In genomic region chr11:98318421-98319116, GRCm38 (mm10) we compare ENCODE assay signal across 18 mouse cellular contexts. TPM values are rescaled to one million over a fixed set of nuclear protein-coding genes. Genes with fewer than 3 reads are reported as not detected.
DNase-seq lines count a peak whose midpoint lies in the region; ATAC-seq and TF ChIP-seq lines count a peak whose summit lies in the region.
"Had no signal": no experiment of that assay in that cellular context is flagged by ENCODE, and none has a peak within 500 bp of the region (broad histone marks: within the 10 kb centered on the region; RNA-seq: fewer than 3 reads in every experiment).

No protein-coding gene starts in this region.

- ATAC-seq in limb, embryonic 15.5 days (ENCODE audit: insufficient number of reproducible peaks, low FRiP score, low TSS enrichment, low read depth) = 0 out of 2 replicates have a peak, but pooled peaks have one; percentile 19
- no peak for ATAC-seq in forebrain, postnatal 0 days
- no peak for ATAC-seq in granulocyte monocyte progenitor cell, adult 5-6 weeks (replicated peaks; ENCODE audit: poor library complexity, severe bottlenecking)
- ATAC-seq: midbrain, embryonic 15.5 days; Patski had no signal

- peaks cover 99% of the 10 kb centered on the region for H3K27me3 ChIP-seq in limb, embryonic 15.5 days
- peaks cover 100% of the 10 kb centered on the region for H3K27me3 ChIP-seq in limb, embryonic 10.5 days (ENCODE audit: low read depth, poor library complexity, severe bottlenecking)
- peaks cover 100% of the 10 kb centered on the region for H3K27me3 ChIP-seq in embryonic facial prominence, embryonic 10.5 days (replicated peaks; ENCODE audit: low read depth, poor library complexity, severe bottlenecking)
- H3K27me3 ChIP-seq in forebrain, postnatal 0 days (ENCODE audit: insufficient read depth, low read length) = peaks cover 19% of the 10 kb centered on the region

- H3K36me3 ChIP-seq in limb, embryonic 15.5 days = no peaks in the 10 kb centered on the region
- H3K36me3 ChIP-seq in limb, embryonic 10.5 days = no peaks in the 10 kb centered on the region
- H3K36me3 ChIP-seq in embryonic facial prominence, embryonic 10.5 days (replicated peaks) = no peaks in the 10 kb centered on the region
- H3K36me3 ChIP-seq in forebrain, postnatal 0 days (ENCODE audit: insufficient read depth) = no peaks in the 10 kb centered on the region
- H3K36me3 ChIP-seq: heart, embryonic 13.5 days; liver, embryonic 15.5 days; midbrain, embryonic 15.5 days had no signal

- H3K4me1 ChIP-seq in limb, embryonic 15.5 days = peaks cover 25% of the 10 kb centered on the region
- peaks cover 4% of the 10 kb centered on the region; the same call in 1 of the 2 replicates for H3K4me1 ChIP-seq in limb, embryonic 10.5 days
- H3K4me1 ChIP-seq in embryonic facial prominence, embryonic 10.5 days = 0 out of 2 replicates have a peak, but pooled peaks cover 5% of the 10 kb centered on the region
- peaks cover 26% of the 10 kb centered on the region; the same call in 1 of the 2 replicates for H3K4me1 ChIP-seq in forebrain, postnatal 0 days (ENCODE audit: insufficient read depth)
- H3K4me1 ChIP-seq: heart, embryonic 13.5 days; liver, embryonic 15.5 days had no signal

- H3K27ac ChIP-seq in limb, embryonic 15.5 days = no peak overlapping the region
- no peak overlapping the region for H3K27ac ChIP-seq in limb, embryonic 10.5 days
- H3K27ac ChIP-seq in embryonic facial prominence, embryonic 10.5 days (replicated peaks) = no peak overlapping the region
- H3K27ac ChIP-seq in forebrain, postnatal 0 days (ENCODE audit: low read depth, low read length) = peak overlapping the region; percentile 84
- H3K27ac ChIP-seq: heart, embryonic 13.5 days; liver, embryonic 15.5 days; midbrain, embryonic 15.5 days had no signal

- no peaks in the 10 kb centered on the region for H3K9me3 ChIP-seq in limb, embryonic 15.5 days
- H3K9me3 ChIP-seq in limb, embryonic 10.5 days (replicated peaks) = no peaks in the 10 kb centered on the region
- H3K9me3 ChIP-seq in embryonic facial prominence, embryonic 10.5 days = no peaks in the 10 kb centered on the region
- H3K9me3 ChIP-seq in forebrain, postnatal 0 days (ENCODE audit: low read length) = no peaks in the 10 kb centered on the region
- H3K9me3 ChIP-seq: heart, embryonic 13.5 days; liver, embryonic 15.5 days; midbrain, embryonic 15.5 days had no signal

- WGBS in limb, embryonic 15.5 days = 1% methylated on average over 14 of the region's 14 CpGs
- WGBS in limb, embryonic 10.5 days = 1% methylated on average over 14 of the region's 14 CpGs
- WGBS in embryonic facial prominence, embryonic 10.5 days = 1% methylated on average over 14 of the region's 14 CpGs
- under 1% methylated on average over 14 of the region's 14 CpGs for WGBS in forebrain, postnatal 0 days

- DNase-seq in limb, embryonic 10.5 days (ENCODE audit: low spot score) = no peak
- DNase-seq in cerebellum, adult 8-10 months = peak; percentile 47
- DNase-seq in embryonic facial prominence, embryonic 10.5 days (ENCODE audit: low spot score) = peak; percentile 15
- peak; percentile 55 for DNase-seq in forebrain, postnatal 0 days
- DNase-seq in gastrocnemius, postnatal 4 days (ENCODE audit: low spot score in 2 of 2) = no peak
- DNase-seq: adrenal gland, adult 8-10 months; gastrocnemius, postnatal 10 days; lung, postnatal 36 days had no signal

- H3K4me2 ChIP-seq in limb, embryonic 15.5 days = 0 out of 2 replicates have a peak overlapping the region, but pooled peaks have one; percentile 4
- peak overlapping the region; percentile 49 for H3K4me2 ChIP-seq in forebrain, postnatal 0 days (ENCODE audit: low read depth)
- H3K4me2 ChIP-seq: heart, embryonic 13.5 days; liver, embryonic 15.5 days; midbrain, embryonic 15.5 days had no signal

- H3K9ac ChIP-seq in limb, embryonic 15.5 days = no peak overlapping the region
- H3K9ac ChIP-seq in forebrain, postnatal 0 days = peak overlapping the region; percentile 14; the same call in 1 of the 2 replicates
- H3K9ac ChIP-seq: heart, embryonic 13.5 days; liver, embryonic 15.5 days; midbrain, embryonic 15.5 days had no signal

- no peak overlapping the region for H3K4me3 ChIP-seq in limb, embryonic 15.5 days
- H3K4me3 ChIP-seq in limb, embryonic 10.5 days = no peak overlapping the region
- no peak overlapping the region for H3K4me3 ChIP-seq in embryonic facial prominence, embryonic 10.5 days
- H3K4me3 ChIP-seq in forebrain, postnatal 0 days (ENCODE audit: low read depth, low read length) = no peak overlapping the region
- H3K4me3 ChIP-seq: erythroblast, embryonic 14.5 days; heart, embryonic 13.5 days; liver, embryonic 15.5 days; midbrain, embryonic 15.5 days had no signal

- no peak for TF ChIP-seq CTCF in forebrain, postnatal 0 days (IDR thresholded peaks at IDR 0.05; ENCODE audit: low read depth)

RNA-seq across cellular contexts. Expression of gene Neurod2, which starts 10.9 kb away (rescaled TPM):
- not detected in 2 replicates for polyA plus RNA-seq in limb, embryonic 15.5 days (2015; fragmentation: Nextera tagmentation; extraction: Ambion mirVana)
- polyA plus RNA-seq in limb, embryonic 10.5 days (2016; fragmentation: Nextera tagmentation; extraction: Ambion mirVana) = not detected in 2 replicates
- 0.08 TPM in 1 of 2 replicates, not detected in the other for polyA plus RNA-seq in embryonic facial prominence, embryonic 10.5 days (2016; fragmentation: Nextera tagmentation; extraction: Ambion mirVana)
- total RNA-seq in forebrain, postnatal 0 days (2014; rRNA removed) = 133 and 140 TPM in 2 replicates
- 74.9 and 77.3 TPM in 2 replicates for polyA plus RNA-seq in forebrain, postnatal 0 days (2015; fragmentation: Nextera tagmentation; extraction: Ambion mirVana)
- total RNA-seq in gastrocnemius, postnatal 4 days (2021) = not detected
- not detected in 2 replicates for total RNA-seq in granulocyte monocyte progenitor cell, adult 5-6 weeks (2014; fragmentation: Nextera tagmentation)
- total RNA-seq in granulocyte monocyte progenitor cell, adult 5-6 weeks (2017) = not detected in 2 replicates
- total RNA-seq: adrenal gland, adult 8-10 months; CH12.LX; gastrocnemius, postnatal 10 days had no signal
- polyA plus RNA-seq: erythroblast, embryonic 14.5 days; heart, embryonic 13.5 days; kidney, embryonic 14.5 days; liver, embryonic 15.5 days; Patski; stomach, embryonic 16.5 days had no signal

RNA-seq across cellular contexts. Expression of gene Ppp1r1b, which starts 29.6 kb away (rescaled TPM):
- 3.7 and 4.3 TPM in 2 replicates for polyA plus RNA-seq in limb, embryonic 15.5 days (2015; fragmentation: Nextera tagmentation; extraction: Ambion mirVana)
- polyA plus RNA-seq in limb, embryonic 10.5 days (2016; fragmentation: Nextera tagmentation; extraction: Ambion mirVana) = 0.13 TPM in 2 replicates
- polyA plus RNA-seq in embryonic facial prominence, embryonic 10.5 days (2016; fragmentation: Nextera tagmentation; extraction: Ambion mirVana) = 0.26 and 0.30 TPM in 2 replicates
- total RNA-seq in forebrain, postnatal 0 days (2014; rRNA removed) = 19.4 and 32.5 TPM in 2 replicates
- polyA plus RNA-seq in forebrain, postnatal 0 days (2015; fragmentation: Nextera tagmentation; extraction: Ambion mirVana) = 91.4 and 121 TPM in 2 replicates
- total RNA-seq in gastrocnemius, postnatal 4 days (2021) = under 1 TPM; 0.52 to 0.70 TPM
- not detected in 2 replicates for total RNA-seq in granulocyte monocyte progenitor cell, adult 5-6 weeks (2014; fragmentation: Nextera tagmentation)
- not detected in 2 replicates for total RNA-seq in granulocyte monocyte progenitor cell, adult 5-6 weeks (2017)

RNA-seq across cellular contexts. Expression of gene Stard3, which starts 39.6 kb away (rescaled TPM):
- 36.6 and 40.1 TPM in 2 replicates for polyA plus RNA-seq in limb, embryonic 15.5 days (2015; fragmentation: Nextera tagmentation; extraction: Ambion mirVana)
- 37.8 and 41.3 TPM in 2 replicates for polyA plus RNA-seq in limb, embryonic 10.5 days (2016; fragmentation: Nextera tagmentation; extraction: Ambion mirVana)
- polyA plus RNA-seq in embryonic facial prominence, embryonic 10.5 days (2016; fragmentation: Nextera tagmentation; extraction: Ambion mirVana) = 40.8 and 41.7 TPM in 2 replicates
- 36.2 and 39.4 TPM in 2 replicates for total RNA-seq in forebrain, postnatal 0 days (2014; rRNA removed)
- 31.6 and 32.2 TPM in 2 replicates for polyA plus RNA-seq in forebrain, postnatal 0 days (2015; fragmentation: Nextera tagmentation; extraction: Ambion mirVana)
- 10 to 100 TPM; 14.1 to 16.9 TPM for total RNA-seq in gastrocnemius, postnatal 4 days (2021)
- 18.4 and 24.9 TPM in 2 replicates for total RNA-seq in granulocyte monocyte progenitor cell, adult 5-6 weeks (2014; fragmentation: Nextera tagmentation)
- 18.2 and 27.8 TPM in 2 replicates for total RNA-seq in granulocyte monocyte progenitor cell, adult 5-6 weeks (2017)

Comparison
In these comparisons a context has a peak if more than half of its experiments do, and no peak if none do; other contexts are left out.
1. DNase-seq: peak in cerebellum, adult 8-10 months (single experiment), embryonic facial prominence, embryonic 10.5 days (single experiment) and forebrain, postnatal 0 days (single experiment); none in limb, embryonic 10.5 days (single experiment) and gastrocnemius, postnatal 4 days (0 of 2).
2. RNA of gene Neurod2, which starts 10.9 kb away (polyA plus RNA-seq): 74.9 to 77.3 TPM in forebrain, postnatal 0 days; 0.08 TPM in embryonic facial prominence, embryonic 10.5 days, not detected in limb, embryonic 15.5 days and not detected in limb, embryonic 10.5 days; every median in the first group is over 10 times any median in the second.
3. RNA of gene Ppp1r1b, which starts 29.6 kb away (polyA plus RNA-seq): 91.4 to 121 TPM in forebrain, postnatal 0 days; 3.7 to 4.3 TPM in limb, embryonic 15.5 days, 0.26 to 0.30 TPM in embryonic facial prominence, embryonic 10.5 days and 0.13 TPM in limb, embryonic 10.5 days; every median in the first group is over 10 times any median in the second.